Mouse (Mus musculus) midbrain, embryonic 10.5 days (tissue): ENCODE measurements around the gene Panx3. TPM values are rescaled to one million over a fixed set of nuclear protein-coding genes. Genes with fewer than 3 reads are reported as not detected.

Experiments used
- DNase-seq: peaks from one replicate; pipeline ENCODE4 v3.0.0-alpha.2; 2017; ENCODE audit warnings: low spot score
- H3K27ac ChIP-seq: fragments of 300-500 bp; sonication (generic); replicated peaks from 2 replicates; pipeline ENCODE4 v1.5.1; 2016; ENCODE audit warnings: mild to moderate bottlenecking
- H3K27me3 ChIP-seq: fragments of 300-500 bp; sonication (generic); 2 replicates; pipeline ENCODE4 v1.6.1; 2016; ENCODE audit warnings: low read depth, mild to moderate bottlenecking; ENCODE audit not compliant: poor library complexity, severe bottlenecking
- H3K36me3 ChIP-seq: fragments of 300-500 bp; sonication (generic); 2 replicates; pipeline ENCODE4 v1.6.1; 2016; ENCODE audit warnings: mild to moderate bottlenecking, moderate library complexity
- H3K4me1 ChIP-seq: fragments of 300-500 bp; sonication (generic); 2 replicates; pipeline ENCODE4 v1.6.1; 2016
- H3K4me3 ChIP-seq: fragments of 300-500 bp; sonication (generic); 2 replicates; pipeline ENCODE4 v1.5.1; 2016; ENCODE audit warnings: mild to moderate bottlenecking, moderate library complexity
- H3K9me3 ChIP-seq: fragments of 300-500 bp; sonication (generic); replicated peaks from 2 replicates; pipeline ENCODE4 v1.6.1; 2016; ENCODE audit warnings: mild to moderate bottlenecking
- WGBS: fragments of 180-500 bp; shearing (Covaris S2); methylation state at CpG from one replicate; pipeline ENCODE4 v1.1.7; 2016; 5-methylcytosine and 5-hydroxymethylcytosine counted together
- polyA plus RNA-seq: library from polyadenylated mRNA; unstranded; fragments of >200 nt; fragmentation: Nextera tagmentation; extraction: Ambion mirVana; gene quantifications from 2 replicates; pipeline ENCODE4 v1.2.1, GENCODE M21; 2016

Gene Panx3
- polyA plus RNA-seq, 1 experiment from 2014 or later, result 0.22 TPM

DNA sequence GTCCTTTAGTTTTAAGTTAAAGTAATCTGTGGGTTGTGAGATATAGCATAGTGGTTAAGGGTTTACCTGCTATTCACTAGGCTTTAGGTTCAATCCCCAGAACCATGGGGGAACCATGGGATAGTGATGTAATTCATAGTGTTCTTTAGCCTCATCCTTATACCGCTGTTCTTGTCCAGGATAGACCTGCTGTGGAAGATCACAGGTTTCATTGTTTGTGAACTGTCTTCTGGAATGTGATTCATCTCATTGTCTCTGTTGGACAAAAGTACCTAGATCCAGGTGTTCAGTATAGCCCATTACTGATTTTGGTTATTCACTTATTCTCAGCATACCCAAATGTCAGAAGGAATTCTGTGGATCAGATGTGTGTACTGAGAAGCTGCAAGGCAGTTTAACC lies 41.8 kb downstream of the Panx3 start:
- no peaks in the 10 kb centered on the region for H3K9me3 ChIP-seq
- WGBS, result 100% methylated on average over 1 of the region's 1 CpGs
- peaks cover 8% of the 10 kb centered on the region; the same call in 1 of the 2 replicates for H3K27me3 ChIP-seq
- H3K4me1 ChIP-seq, result peaks cover 20% of the 10 kb centered on the region
- no peak for DNase-seq
- no peak overlapping the region for H3K4me3 ChIP-seq
- H3K27ac ChIP-seq, result no peak overlapping the region
- no peaks in the 10 kb centered on the region for H3K36me3 ChIP-seq

DNA sequence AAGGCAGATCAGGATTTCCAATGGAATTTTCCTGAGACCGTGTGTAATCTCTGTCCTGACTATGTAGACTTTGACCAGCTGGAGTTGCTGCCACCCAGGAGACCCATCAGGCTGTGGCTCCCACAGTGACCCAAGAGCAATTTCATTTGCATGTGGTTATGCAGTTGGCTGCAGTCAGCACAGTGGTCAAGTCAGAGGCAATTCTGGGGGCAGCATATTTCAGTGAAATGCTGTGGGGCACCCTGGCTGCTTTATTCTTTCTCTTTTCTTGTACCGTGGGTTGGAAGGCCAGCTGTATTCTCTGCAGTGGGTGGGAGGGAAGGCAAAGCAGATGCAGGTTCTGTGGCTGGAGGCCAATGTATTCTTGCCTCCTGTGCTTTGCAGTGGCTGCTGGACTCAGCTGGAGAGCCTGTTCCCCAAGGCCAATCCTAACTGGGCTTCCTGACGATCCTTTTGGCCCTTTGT lies 42.9 kb downstream of the Panx3 start:
- peaks cover 8% of the 10 kb centered on the region; the same call in 1 of the 2 replicates for H3K27me3 ChIP-seq
- peaks cover 20% of the 10 kb centered on the region for H3K4me1 ChIP-seq
- WGBS, result 12% methylated on average over 3 of the region's 3 CpGs
- H3K9me3 ChIP-seq, result no peaks in the 10 kb centered on the region
- no peaks in the 10 kb centered on the region for H3K36me3 ChIP-seq
- H3K4me3 ChIP-seq, result no peak overlapping the region
- peak overlapping the region; percentile 65; the same call in 1 of the 2 replicates for H3K27ac ChIP-seq
- no peak for DNase-seq

DNA sequence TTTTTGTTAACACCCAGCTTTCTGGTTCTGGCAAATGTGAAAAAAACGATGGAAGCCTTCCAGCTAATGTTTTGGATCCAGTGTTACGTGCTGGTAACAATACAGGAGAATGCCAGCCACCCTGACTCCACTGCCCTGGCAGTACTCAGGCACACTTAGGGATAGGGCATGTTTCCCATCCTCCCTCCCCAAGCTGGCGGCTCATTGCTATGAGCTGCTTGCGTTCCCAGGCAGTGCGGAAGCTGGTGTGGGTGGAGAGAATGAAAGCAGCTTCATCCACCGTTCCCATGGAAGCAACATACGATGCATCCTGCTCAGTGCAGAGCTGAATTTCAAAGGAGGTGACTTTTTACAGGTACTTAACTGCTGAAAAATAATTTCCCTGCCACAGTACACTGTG lies 43.4 kb downstream of the Panx3 start:
- Histone ChIP-seq H3K27me3 (peaks cover 8% of the 10 kb centered on the region; the same call in 1 of the 2 replicates), H3K4me1 (peaks cover 20% of the 10 kb centered on the region), H3K9me3 (no peaks in the 10 kb centered on the region), H3K36me3 (no peaks in the 10 kb centered on the region), H3K27ac (peak overlapping the region; percentile 29; the same call in 1 of the 2 replicates), H3K4me3 (no peak overlapping the region)
- DNase-seq, result no peak
- 24% methylated on average over 7 of the region's 7 CpGs for WGBS

DNA sequence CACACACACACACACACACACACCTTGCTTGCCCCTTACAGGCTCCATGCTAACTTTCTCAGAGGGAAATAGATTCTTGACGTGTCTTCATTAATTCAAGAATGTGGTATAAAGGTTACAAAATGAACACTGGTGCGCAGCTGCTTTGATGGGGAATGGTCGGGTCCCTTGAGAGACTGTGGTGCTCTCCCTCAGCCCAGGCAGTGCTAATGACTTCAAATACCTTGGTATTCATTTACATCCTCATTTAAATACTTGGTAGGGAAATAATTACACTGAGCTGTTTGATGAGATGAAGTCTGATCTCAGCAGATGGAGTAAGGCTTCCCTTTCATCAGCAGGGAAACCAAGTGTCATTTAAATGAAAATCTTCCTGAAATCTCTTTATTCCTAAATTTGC lies 43.9 kb downstream of the Panx3 start:
- Histone ChIP-seq H3K27ac (peak overlapping the region; percentile 29; the same call in 1 of the 2 replicates), H3K9me3 (no peaks in the 10 kb centered on the region), H3K4me1 (peaks cover 20% of the 10 kb centered on the region), H3K36me3 (no peaks in the 10 kb centered on the region), H3K4me3 (no peak overlapping the region), H3K27me3 (peaks cover 8% of the 10 kb centered on the region; the same call in 1 of the 2 replicates)
- WGBS, result 46% methylated on average over 3 of the region's 3 CpGs
- DNase-seq, result no peak

DNA sequence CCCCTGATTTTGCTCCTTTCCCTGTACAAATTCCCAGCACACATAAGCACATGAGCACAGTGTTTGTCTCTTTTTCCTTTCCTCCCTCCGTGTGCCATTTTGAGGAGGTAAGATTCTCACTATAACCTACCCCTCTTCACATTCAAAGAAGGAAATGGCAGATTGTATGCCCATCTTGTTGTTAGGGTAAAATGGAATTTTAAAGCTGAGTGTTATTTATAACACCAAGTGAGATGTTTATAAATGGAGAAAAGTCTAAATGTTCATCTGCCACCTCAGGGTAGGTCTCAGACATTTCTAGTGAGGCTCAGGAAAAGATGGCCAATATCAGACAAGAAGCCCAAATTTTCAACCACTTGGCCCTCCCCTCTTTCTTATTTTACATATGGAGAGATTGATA lies 44.5 kb downstream of the Panx3 start:
- peaks cover 20% of the 10 kb centered on the region for H3K4me1 ChIP-seq
- H3K27ac ChIP-seq, result no peak overlapping the region
- H3K4me3 ChIP-seq, result no peak overlapping the region
- DNase-seq, result no peak
- no peaks in the 10 kb centered on the region for H3K36me3 ChIP-seq
- 86% methylated on average over 1 of the region's 1 CpGs for WGBS
- H3K27me3 ChIP-seq, result peaks cover 8% of the 10 kb centered on the region; the same call in 1 of the 2 replicates
- H3K9me3 ChIP-seq, result no peaks in the 10 kb centered on the region

DNA sequence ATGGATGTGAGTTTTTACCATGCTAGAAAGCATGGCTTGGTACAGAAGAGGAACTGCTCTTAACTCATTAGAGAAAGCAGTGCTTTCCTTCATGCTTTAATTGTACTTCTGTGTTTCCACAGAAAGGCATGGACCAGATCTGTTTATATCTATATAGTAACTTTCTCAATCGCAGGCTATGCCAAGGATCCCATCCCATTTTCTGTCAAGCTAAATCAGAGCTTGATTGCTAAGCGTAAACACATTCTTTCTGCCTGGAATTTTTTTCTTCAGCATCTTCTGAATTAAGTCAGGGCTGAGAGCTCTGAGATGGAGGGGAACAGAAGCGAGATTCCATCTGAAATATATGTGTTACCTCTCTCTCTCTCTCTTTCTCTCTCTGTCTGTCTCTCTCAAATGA lies 45.1 kb downstream of the Panx3 start:
- H3K36me3 ChIP-seq, result no peaks in the 10 kb centered on the region
- WGBS, result 85% methylated on average over 3 of the region's 3 CpGs
- no peak overlapping the region for H3K27ac ChIP-seq
- peaks cover 20% of the 10 kb centered on the region for H3K4me1 ChIP-seq
- H3K4me3 ChIP-seq, result no peak overlapping the region
- H3K9me3 ChIP-seq, result no peaks in the 10 kb centered on the region
- peaks cover 8% of the 10 kb centered on the region; the same call in 1 of the 2 replicates for H3K27me3 ChIP-seq
- no peak for DNase-seq

DNA sequence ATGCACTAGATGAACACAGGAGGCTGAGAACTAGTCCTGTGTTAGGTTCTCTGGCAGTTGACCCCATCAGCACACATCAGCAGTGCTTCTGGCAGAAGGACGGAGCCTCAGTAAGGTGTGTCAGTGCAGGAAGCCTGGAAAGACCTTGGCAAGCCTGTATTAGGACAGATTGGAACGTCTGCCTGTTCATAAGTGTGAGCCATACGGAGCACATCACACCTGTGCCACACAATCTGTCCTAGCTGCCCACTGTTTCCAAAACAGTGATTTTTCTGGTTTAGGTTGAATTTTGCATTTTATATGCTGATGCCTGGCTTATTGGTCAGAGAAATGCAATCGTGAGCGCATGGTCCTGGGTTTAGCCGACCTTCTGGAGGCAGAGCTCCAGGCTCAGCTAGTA lies 47.7 kb downstream of the Panx3 start:
- no peak overlapping the region for H3K27ac ChIP-seq
- H3K9me3 ChIP-seq, result no peaks in the 10 kb centered on the region
- H3K4me1 ChIP-seq, result peaks cover 14% of the 10 kb centered on the region
- WGBS, result 85% methylated on average over 6 of the region's 6 CpGs
- DNase-seq, result no peak
- peaks cover 23% of the 10 kb centered on the region for H3K27me3 ChIP-seq
- H3K4me3 ChIP-seq, result no peak overlapping the region
- no peaks in the 10 kb centered on the region for H3K36me3 ChIP-seq

DNA sequence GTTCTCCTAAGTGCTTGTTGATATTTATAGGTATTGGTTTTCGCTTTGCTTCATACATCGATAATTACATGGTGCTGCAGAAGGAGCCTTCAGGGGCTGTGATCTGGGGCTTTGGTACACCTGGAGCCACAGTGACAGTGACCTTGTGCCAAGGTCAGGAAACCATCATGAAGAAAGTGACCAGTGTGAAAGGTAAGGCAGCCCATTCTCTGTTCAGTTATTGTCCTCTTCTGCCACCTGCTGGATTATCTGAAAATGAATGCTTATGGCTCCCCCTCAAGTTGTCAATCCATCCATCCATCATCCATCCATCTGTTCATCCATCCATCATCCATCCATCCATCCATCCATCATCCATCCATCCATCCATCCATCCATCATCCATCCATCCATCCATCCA lies 52.3 kb downstream of the Panx3 start:
- DNase-seq, result peak; percentile 25
- Histone ChIP-seq H3K4me3 (no peak overlapping the region), H3K27me3 (peaks cover 43% of the 10 kb centered on the region), H3K4me1 (peaks cover 13% of the 10 kb centered on the region), H3K36me3 (no peaks in the 10 kb centered on the region), H3K27ac (no peak overlapping the region), H3K9me3 (no peaks in the 10 kb centered on the region)
- WGBS, result 61% methylated on average over 2 of the region's 2 CpGs

DNA sequence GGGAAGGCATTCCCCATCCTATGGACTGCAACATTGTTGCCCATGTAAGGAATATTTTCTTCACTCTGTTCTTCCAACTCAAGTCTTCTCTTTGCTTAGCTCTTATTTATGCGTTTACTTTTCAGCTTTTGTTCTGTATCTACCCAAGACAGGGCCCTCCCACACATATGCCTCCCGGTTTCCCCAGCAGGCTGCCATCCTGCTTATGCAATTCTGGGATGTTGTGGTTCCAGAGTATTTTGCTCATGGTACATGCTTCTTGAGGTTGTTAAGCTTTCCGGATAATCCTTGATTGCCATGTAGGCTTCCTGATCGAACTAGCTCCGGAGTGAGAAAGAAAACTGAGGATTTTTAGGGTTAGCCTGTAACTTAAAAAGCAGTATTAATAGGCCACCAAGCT lies 53.8 kb downstream of the Panx3 start:
- Histone ChIP-seq H3K4me3 (no peak overlapping the region), H3K4me1 (peaks cover 13% of the 10 kb centered on the region), H3K27me3 (peaks cover 55% of the 10 kb centered on the region), H3K27ac (no peak overlapping the region), H3K36me3 (no peaks in the 10 kb centered on the region), H3K9me3 (no peaks in the 10 kb centered on the region)
- 75% methylated on average over 5 of the region's 5 CpGs for WGBS
- no peak for DNase-seq

DNA sequence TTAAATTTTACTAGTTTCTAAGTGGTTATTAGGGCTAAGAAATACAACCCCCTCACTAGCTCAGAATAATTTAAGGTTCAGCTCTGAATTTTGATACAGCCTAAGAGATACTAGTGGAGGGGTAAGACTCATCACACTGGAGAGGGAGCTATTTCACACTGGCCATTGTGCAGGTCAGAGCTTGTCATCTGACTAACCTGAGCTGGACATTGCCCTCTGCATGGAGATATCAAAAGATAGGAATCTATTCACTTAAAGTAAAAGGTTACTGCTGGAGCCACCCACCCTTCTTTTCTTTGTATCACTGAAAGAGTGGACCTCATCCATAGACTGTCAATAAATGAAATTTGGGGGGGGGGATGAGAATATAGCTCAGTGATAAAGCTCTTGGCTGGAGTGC lies 54.7 kb downstream of the Panx3 start:
- Histone ChIP-seq H3K27ac (no peak overlapping the region), H3K27me3 (peaks cover 57% of the 10 kb centered on the region), H3K9me3 (no peaks in the 10 kb centered on the region), H3K36me3 (no peaks in the 10 kb centered on the region), H3K4me1 (peaks cover 13% of the 10 kb centered on the region), H3K4me3 (peak overlapping the region; percentile 64)
- no peak for DNase-seq

DNA sequence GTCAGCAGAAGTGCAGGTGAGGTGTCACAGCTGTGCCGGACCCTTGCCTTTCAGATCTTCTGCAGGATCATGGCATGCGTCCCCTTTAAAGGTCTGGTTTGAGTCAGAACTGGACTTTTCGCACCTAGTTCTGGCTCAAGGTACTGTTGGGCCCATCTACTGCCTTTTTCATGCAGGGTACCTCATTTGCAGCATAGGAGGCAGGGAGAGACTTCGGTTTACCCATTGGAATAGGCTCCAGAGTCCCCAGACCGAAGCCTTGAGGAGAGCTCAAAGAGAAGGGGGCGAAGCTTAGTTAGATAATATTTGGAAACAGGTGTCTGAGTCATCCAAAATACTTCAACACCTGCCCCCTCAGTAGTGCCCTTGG lies 55.1 kb downstream of the Panx3 start:
- Histone ChIP-seq H3K9me3 (no peaks in the 10 kb centered on the region), H3K27ac (peak overlapping the region; percentile 88), H3K4me3 (peak overlapping the region; percentile 64), H3K4me1 (peaks cover 13% of the 10 kb centered on the region), H3K36me3 (no peaks in the 10 kb centered on the region), H3K27me3 (peaks cover 56% of the 10 kb centered on the region)
- WGBS, result 23% methylated on average over 6 of the region's 6 CpGs
- no peak for DNase-seq

DNA sequence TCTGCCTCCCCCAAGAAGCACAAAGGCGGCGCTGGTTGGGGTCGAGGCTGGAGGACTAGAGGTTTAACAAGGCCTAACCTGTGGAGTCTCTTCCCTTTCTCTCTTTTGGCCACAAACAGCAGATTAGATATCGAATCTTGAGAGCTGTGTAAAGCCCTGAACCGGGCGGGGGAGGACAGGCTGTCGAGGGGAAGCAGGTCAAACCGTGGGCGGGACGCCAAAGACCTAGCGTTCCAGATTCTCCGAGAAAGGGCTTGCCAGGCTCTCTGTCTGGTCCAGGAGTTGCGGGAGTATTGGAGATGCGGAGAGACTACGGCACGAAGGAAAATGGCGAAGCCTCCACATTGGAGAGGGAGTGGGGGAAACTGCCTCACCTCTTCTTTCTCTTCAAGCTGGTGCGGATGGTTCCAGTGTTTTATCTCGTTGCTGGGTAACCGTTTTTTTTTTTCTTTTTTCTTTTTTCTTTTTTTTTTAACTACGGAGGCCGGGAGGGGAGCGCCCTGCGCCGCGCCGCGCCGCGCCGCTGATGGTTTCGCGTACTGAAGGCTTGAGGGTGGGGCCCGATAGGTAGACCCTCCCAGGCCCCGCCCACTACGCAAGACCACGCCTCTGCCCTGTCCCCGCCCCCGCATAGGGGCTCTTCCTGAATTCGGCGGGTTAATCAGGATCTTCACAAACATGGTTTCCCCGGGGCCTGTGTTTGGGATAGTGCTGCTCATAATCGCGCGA lies 55.7 kb downstream of the Panx3 start, which contains the start of gene Spa17:
Spa17 (minus strand) TSS at position 541 of the 729 bp plus-strand sequence.
- Histone ChIP-seq H3K36me3 (no peaks in the 10 kb centered on the region), H3K27me3 (peaks cover 50% of the 10 kb centered on the region), H3K27ac (peak within 1 kb of the TSS; percentile 88), H3K4me3 (peak within 1 kb of the TSS; percentile 64), H3K9me3 (no peaks in the 10 kb centered on the region), H3K4me1 (peaks cover 13% of the 10 kb centered on the region)
- DNase-seq, result peak; percentile 89
- under 1% methylated on average over 45 of the region's 45 CpGs for WGBS
